Mouse (Mus musculus) bone marrow, adult 2 months (tissue): Measurements from ENCODE around the gene Pus3.

Experiments used
- CTCF ChIP-seq: fragments of 200-500 bp; IDR thresholded peaks from 2 replicates; pipeline ENCODE4 v1.5.1; 2011; ENCODE audit warnings: low read length, control low read depth; ENCODE audit not compliant: control insufficient read depth, insufficient read depth
- POLR2A ChIP-seq: fragments of 200-500 bp; IDR thresholded peaks from 2 replicates; pipeline ENCODE4 v1.6.1; 2011; ENCODE audit warnings: low read depth, mild to moderate bottlenecking, control low read depth, low read length, borderline replicate concordance; ENCODE audit not compliant: control insufficient read depth

DNA sequence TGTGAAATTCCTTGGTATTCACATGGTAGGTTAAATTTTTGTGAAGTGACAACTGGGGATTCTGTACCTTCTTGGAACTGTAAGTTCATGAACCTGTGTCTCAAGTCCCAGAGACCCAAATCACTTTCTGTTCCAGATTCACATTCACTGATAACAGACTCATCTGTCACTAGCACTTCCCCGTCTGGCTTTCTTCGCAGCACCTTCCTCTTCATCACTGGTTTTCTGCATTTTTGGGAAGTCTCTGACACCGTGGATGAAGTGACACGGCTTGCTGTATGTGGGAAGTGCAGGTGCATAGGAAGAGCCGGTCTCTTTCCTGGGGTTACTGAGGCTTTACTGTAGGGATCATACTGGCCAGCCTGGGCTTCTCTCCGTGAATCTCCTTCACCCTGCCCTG is 3.2 kb downstream of the Pus3 start:
- TF ChIP-seq POLR2A (no peak), CTCF (no peak)
